Mouse (Mus musculus) effector memory CD4-positive, alpha-beta T cell, adult 7 months (primary cell): ENCODE results near the gene Cst11. TPM values are rescaled to one million over a fixed set of nuclear protein-coding genes. Genes with fewer than 3 reads are reported as not detected.

Source experiments
- polyA plus RNA-seq: library from polyadenylated mRNA; unstranded; fragments of 100-300 nt; shearing (Covaris generic); gene quantifications from one replicate; pipeline ENCODE4 v1.2.1, GENCODE M21; 2017

The Cst11 gene
- not detected for polyA plus RNA-seq

DNA sequence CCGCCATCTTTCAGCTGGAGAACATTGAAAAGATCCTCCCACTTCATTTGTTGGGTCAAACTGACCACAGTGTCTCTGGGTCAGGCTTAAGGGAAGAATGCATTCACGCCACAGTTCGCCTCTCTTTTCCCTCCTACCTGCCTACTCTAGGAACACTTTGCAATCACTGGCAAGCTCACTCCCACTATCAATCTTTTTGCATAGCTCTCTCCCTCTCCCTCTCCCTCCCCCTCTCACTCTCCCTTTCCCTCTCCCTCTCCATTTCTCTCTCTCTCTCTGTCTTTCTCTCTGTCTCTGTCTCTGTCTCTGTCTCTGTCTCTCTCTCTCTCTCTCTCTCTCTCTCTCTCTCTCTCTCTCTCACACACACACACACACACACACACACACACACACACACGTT is at the start of gene Cst11:
Gene Cst11, minus strand, starts transcription at position 101 of the 400 bp plus-strand sequence.

GRCm38 (mm10) chr2:148819909-148820308 is 48.6 kb upstream of the Cst11 start, which contains the start of gene Cst13:
Cst13 (plus strand) TSS chr2:148820081.

DNA sequence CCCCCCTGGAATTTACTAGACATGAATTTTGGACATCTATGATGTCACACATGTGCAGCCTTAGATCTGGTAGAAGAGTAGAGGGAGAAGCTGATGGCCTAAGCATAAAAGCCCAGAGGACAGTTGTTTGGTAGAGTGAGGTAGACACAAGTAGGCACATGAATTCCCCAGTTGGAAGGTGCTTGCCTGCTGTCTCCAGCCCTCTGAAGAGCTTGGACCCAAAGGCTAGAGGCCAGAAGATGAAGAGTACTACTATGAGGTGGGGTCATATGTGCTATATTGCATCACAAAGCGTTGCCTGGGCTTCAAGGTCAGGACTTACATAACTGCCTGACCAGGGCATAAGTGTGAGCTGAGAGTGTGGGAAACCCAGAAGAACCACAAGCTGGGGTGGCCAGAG is 27.2 kb upstream of the Cst11 start, which contains the start of gene Cst8:
Gene Cst8, plus strand, starts transcription at position 301 of the 400 bp plus-strand sequence.

GRCm38 (mm10) chr2:148789142-148789541 is 17.8 kb upstream of the Cst11 start, which contains the start of gene Cst12:
Cst12 (plus strand) TSS chr2:148789361.

DNA sequence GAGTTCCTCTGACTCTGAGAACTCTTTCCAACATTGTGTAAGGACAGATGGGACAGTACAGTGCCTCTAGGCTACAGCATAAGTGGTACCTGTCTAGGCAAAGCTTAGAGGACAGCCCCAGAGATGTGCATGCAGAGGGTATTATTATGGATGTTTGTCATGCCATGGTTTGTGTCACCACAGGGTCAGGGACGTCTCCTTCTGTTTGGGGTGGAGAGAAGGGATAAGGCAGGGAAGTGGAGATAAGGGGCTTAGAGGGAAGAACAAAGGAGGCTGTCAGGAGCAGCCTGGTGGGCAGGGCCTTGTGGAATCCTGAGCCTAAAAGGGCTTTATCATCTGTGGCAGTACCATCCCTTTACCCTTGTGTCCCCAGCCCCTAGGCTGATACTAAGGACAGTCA is 10.4 kb upstream of the Cst11 start, which contains the start of gene 8030411F24Rik:
Gene 8030411F24Rik, plus strand, starts transcription at position 301 of the 400 bp plus-strand sequence.

GRCm38 (mm10) chr2:148750058-148750457 is 21.2 kb downstream of the Cst11 start, which contains the start of gene Cstl1:
Cstl1 (plus strand) TSS chr2:148750358.

GRCm38 (mm10) chr2:148732327-148733000 is 38.8 kb downstream of the Cst11 start, which contains the start of gene Napb:
Napb (minus strand) TSS chr2:148732467.

Other genes with a start within 250 kb of the Cst11 start
- gene Nxt1, start 98.9 kb downstream of the Cst11 start, polyA plus RNA-seq: 40.3 TPM
- 5.1 TPM for gene Gzf1, start 90.5 kb downstream of the Cst11 start, polyA plus RNA-seq
- gene Napb, start 39.0 kb downstream of the Cst11 start, polyA plus RNA-seq: 1.2 TPM
- gene Cstl1, start 21.1 kb downstream of the Cst11 start, polyA plus RNA-seq: not detected
- 0.67 TPM for gene 8030411F24Rik, start 10.5 kb upstream of the Cst11 start, polyA plus RNA-seq
- gene Cst12, start 17.9 kb upstream of the Cst11 start, polyA plus RNA-seq: not detected
- not detected for gene Cst8, start 27.3 kb upstream of the Cst11 start, polyA plus RNA-seq
- not detected for gene Cst13, start 48.6 kb upstream of the Cst11 start, polyA plus RNA-seq
- not detected for gene Cst9, start 63.6 kb upstream of the Cst11 start, polyA plus RNA-seq
- not detected for gene 9230104L09Rik, start 93.5 kb upstream of the Cst11 start, polyA plus RNA-seq
- 90.0 TPM for gene Cst3, start 104.2 kb upstream of the Cst11 start, polyA plus RNA-seq
- not detected for gene Gm1330, start 231.8 kb upstream of the Cst11 start, polyA plus RNA-seq
- not detected for gene Gm10750, start 245.7 kb upstream of the Cst11 start, polyA plus RNA-seq